Mouse (Mus musculus) liver, postnatal 0 days (tissue): ENCODE measurements around the gene Vat1.

Experiments used
- CTCF ChIP-seq: sonication (generic); IDR thresholded peaks from 2 replicates; pipeline ENCODE4 v1.5.1; 2016; ENCODE audit warnings: antibody characterized with exemption, low read depth
- EP300 ChIP-seq: IDR thresholded peaks from 2 replicates; pipeline ENCODE4 v1.6.1; 2016; ENCODE audit warnings: antibody characterized with exemption, low read depth, mild to moderate bottlenecking

DNA sequence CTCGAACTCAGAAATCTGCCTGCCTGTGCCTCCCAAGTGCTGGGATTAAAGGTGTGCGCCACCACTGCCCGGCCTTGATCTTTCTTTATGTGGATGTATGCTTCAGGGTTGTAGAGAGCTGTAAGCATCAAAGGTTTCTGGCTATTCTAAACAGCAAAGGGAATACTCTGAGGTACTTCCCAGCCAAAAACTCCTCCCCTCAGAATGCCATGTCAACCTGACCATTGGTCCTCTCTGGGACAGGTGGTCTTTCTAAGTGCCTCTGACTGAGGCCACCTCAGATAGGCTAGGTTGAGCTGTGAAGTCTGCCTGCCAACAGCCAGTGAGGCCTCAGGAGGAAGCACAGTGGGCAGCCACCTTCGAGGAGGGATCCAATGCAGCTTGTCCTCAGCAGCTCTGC lies 17.1 kb downstream of the Vat1 start:
- no peak for TF ChIP-seq CTCF
- TF ChIP-seq EP300, result no peak
